Mouse (Mus musculus): Measurements from ENCODE around the gene Casp4.

Casp4 gene

GRCm38 (mm10) chr9:5308561-5308960, at the start of gene Casp4:
Gene Casp4 (plus strand): TSS chr9:5308828.
- DNase-seq (ENCODE audit: low spot score) = no peak

GRCm38 (mm10) chr9:5263951-5264475, 44.6 kb upstream of the Casp4 start:
- no peak for DNase-seq (ENCODE audit: low spot score)

GRCm38 (mm10) chr9:5270274-5270673, 38.4 kb upstream of the Casp4 start:
- no peak for DNase-seq (ENCODE audit: low spot score)

- no peak for DNase-seq (ENCODE audit: low spot score)
Measured at GRCm38 (mm10) chr9:5270884-5271283, 37.7 kb upstream of the Casp4 start.

- DNase-seq (ENCODE audit: low spot score) = no peak
Measured at GRCm38 (mm10) chr9:5271334-5271845, 37.2 kb upstream of the Casp4 start.

GRCm38 (mm10) chr9:5286071-5286470, 22.6 kb upstream of the Casp4 start:
- no peak for DNase-seq (ENCODE audit: low spot score)

GRCm38 (mm10) chr9:5286597-5286996, 22.0 kb upstream of the Casp4 start:
- DNase-seq (ENCODE audit: low spot score) = no peak

GRCm38 (mm10) chr9:5296354-5297237, 12.0 kb upstream of the Casp4 start:
- no peak for DNase-seq (ENCODE audit: low spot score)

GRCm38 (mm10) chr9:5298329-5299131, 10.1 kb upstream of the Casp4 start, which contains the start of gene Casp1:
Gene Casp1 (plus strand): TSS chr9:5298517.
- no peak for DNase-seq (ENCODE audit: low spot score)

- no peak for DNase-seq (ENCODE audit: low spot score)
Measured at GRCm38 (mm10) chr9:5299132-5299381, 9.6 kb upstream of the Casp4 start.

- DNase-seq (ENCODE audit: low spot score) = no peak
Measured at GRCm38 (mm10) chr9:5310112-5310511, 1.5 kb downstream of the Casp4 start.

- DNase-seq (ENCODE audit: low spot score) = no peak
Measured at GRCm38 (mm10) chr9:5311435-5311834, 2.8 kb downstream of the Casp4 start.

- no peak for DNase-seq (ENCODE audit: low spot score)
Measured at GRCm38 (mm10) chr9:5328204-5328603, 19.6 kb downstream of the Casp4 start.

- no peak for DNase-seq (ENCODE audit: low spot score)
Measured at GRCm38 (mm10) chr9:5332441-5332840, 23.8 kb downstream of the Casp4 start.

- no peak for DNase-seq (ENCODE audit: low spot score)
Measured at GRCm38 (mm10) chr9:5333422-5333821, 24.8 kb downstream of the Casp4 start.

GRCm38 (mm10) chr9:5343092-5343491, 34.5 kb downstream of the Casp4 start:
- DNase-seq (ENCODE audit: low spot score) = no peak

- DNase-seq (ENCODE audit: low spot score) = no peak
Measured at GRCm38 (mm10) chr9:5344090-5344489, 35.5 kb downstream of the Casp4 start.

GRCm38 (mm10) chr9:5345291-5345898, 36.8 kb downstream of the Casp4 start, which contains the start of gene Casp12:
Gene Casp12 (plus strand): TSS chr9:5345430.
- DNase-seq (ENCODE audit: low spot score) = no peak

- DNase-seq (ENCODE audit: low spot score) = no peak
Measured at GRCm38 (mm10) chr9:5347381-5347780, 38.8 kb downstream of the Casp4 start.

GRCm38 (mm10) chr9:5353673-5354072, 45.0 kb downstream of the Casp4 start:
- no peak for DNase-seq (ENCODE audit: low spot score)

GRCm38 (mm10) chr9:5356801-5357200, 48.2 kb downstream of the Casp4 start:
- DNase-seq (ENCODE audit: low spot score) = no peak

Data from layer of hippocampus, adult 11-12 months (tissue).